Mouse (Mus musculus) kidney, postnatal 14 days (tissue): ENCODE results near the gene Ppox.
A peak's percentile ranks its signal among the peaks of the same experiment; 100 is the strongest.

Experiments used
- DNase-seq: peaks from one replicate; pipeline ENCODE4 v3.0.0; 2022; ENCODE audit warnings: mixed read lengths

Ppox gene

DNA sequence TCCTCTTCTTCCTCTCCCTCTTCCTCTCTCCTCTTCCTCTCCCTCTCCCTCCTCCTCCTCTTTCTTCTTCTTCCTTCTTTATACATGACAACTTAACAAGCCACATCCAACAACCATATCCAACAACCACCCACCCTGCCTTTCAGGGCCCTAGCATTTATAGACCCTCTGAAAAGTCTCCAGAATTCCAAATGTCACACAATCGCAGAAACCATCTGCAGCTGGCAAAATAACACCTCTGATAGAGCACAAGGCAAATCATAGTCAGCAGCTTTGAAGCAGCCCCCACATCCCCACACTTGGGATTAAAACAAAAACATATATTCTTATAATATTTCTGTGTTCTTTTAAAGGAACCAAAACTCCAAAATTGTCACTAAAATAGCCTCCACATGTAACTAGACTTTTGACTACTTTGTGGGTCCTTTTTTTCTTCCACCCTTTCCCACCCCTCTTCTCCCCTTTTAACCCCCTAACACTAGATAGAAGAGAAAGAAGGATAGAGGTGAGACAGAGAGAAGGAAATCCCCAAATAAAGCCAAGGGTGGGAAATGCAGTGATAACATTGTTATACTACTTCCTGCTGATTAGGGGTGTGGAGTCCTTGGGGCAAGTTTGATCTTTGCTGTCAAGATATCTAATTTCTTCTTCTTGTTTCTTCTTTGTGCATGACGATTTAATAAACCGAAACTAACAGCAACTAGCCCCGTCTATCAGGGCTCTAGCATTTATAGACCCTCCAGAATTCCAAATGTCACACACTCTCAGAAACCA is 14.8 kb downstream of the Ppox start:
- DNase-seq: no peak

DNA sequence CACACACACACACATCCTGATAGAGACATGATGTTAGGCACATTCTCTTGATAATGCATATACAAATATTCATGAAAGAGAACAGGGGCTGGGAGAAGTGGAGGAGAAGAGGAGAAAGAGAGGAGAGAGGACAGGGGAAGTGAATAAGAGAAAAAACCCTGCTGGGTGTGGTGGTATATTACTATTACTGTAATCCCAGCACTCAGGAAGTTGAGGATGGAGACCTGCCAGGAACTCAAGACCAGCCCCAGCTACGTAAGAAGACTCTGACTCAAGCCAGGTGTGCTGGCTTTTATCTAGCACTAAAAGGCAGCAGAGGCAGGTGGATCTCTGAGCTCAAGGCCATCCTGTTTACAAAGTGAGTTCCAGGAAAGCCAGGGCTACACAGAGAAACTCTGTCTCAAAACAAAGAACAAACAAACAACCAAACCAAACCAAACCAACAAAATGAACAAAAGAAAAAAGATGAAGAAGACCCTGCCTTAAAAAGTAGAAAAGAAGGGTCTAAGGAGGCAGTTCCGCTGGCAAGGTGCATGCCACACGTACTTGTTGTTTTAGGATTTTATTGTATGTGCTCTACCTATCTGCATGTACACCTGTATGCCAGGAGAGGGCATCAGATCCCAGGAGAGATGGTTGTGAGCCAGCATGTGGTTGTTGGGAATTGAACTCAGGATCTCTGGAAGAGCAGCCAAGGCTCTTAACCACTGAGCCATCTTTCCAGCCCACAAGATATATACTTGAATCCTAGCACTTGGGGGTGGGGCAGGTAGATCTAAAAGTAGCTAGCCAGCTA is 17.1 kb downstream of the Ppox start:
- no peak for DNase-seq

DNA sequence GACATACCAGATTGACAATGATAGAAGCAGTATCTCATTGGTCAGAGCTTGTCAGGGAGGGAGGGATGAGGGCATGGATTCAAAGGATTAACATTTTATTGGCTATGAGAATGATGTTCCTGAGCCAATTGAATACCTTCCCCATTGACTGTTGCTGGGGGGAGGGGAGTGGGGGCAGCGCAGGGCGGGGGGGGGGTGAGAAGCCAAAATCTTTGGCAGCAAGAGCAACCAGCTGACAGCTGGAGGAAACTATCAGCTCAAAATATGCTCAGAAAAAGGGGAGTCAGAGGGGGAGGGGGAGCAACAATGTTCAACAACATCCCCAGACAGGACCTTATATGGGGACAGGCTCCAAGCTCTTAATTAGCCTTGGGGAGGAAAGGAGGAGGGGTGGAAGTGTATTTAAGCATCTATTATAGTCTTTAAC is 17.8 kb downstream of the Ppox start:
- peak; percentile 84 for DNase-seq

DNA sequence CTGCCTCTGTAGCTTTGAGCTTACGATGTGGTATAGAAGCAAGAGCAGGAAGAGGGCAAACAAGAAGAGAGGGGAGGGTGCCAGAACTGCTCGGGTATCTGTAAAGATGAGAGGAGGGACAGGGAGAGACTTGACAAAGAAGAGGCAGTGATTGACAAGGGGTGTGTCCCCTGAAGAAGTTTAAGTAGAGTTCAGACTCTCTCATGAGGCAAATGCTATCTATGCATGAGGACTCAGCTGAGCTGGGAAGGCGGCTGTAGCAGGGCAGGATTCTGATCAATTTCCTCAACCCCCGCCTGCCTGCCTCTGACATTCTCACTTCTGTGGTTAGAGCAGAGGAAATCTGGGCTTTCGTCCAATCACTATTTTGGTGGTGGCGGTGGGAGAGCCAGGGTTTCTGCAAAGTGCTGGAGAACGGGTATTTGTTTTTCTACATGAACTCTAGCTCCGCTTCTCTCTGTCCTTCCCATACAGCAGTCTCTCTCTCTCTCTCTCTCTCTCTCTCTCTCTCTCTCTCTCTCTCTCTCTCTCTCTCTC is 18.3 kb downstream of the Ppox start:
- DNase-seq: peak; percentile 89

DNA sequence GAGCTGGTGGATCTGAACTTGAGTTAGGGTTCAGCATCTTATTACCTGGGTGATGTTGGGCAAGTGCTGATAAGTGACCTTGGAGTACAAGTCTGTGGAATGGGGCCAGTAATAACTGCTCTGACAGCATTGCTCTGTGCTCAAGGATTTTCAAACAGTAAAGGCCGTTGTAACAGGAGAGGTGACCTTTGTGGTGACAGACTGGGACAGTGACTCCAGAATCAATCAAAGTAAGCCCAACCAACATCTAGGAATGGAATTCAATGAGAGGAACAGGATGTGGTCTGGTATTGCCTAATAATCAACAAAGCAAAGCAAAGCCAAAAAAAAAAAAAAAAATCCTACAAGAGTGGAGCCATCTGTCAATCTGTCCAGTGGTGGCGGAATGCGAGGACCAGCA is 20.7 kb downstream of the Ppox start:
- no peak for DNase-seq

DNA sequence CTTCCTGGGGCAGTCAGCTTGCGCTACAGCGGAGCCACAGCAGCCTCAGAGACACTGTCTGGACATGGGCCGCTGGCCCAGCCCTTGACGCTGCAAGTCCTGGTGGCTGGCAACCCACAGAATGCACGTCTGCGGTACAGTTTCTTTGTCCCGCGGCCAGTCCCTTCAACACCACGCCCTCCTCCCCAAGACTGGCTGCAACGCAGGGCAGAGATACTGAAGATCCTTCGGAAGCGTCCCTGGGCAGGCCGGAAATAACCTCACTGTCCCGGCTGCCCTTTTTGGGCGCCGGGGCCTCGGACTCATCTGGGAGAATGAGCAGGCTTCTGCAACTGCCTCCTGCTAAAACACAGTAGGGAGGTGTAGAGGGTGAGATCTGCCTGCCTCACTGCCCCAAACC is 22.1 kb downstream of the Ppox start:
- DNase-seq: no peak

DNA sequence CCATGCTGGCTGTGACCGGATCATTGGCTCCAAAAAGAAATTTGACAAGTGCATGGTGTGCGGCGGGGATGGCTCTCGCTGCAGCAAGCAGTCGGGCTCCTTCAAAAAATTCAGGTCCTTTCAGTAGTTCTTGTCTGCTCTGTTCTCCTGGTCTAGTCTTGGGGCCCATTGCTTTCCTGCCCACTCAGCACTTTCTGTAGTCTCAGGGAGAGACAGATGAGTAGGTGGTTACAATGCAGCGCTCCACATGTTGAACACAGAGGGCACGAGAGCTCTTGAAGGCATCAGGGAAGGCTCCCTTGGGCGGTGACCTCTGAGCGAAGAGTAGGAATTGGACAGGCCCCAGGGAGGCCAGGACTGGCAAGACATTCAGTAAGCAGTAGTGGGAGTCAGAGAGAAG is 23.2 kb downstream of the Ppox start:
- no peak for DNase-seq

DNA sequence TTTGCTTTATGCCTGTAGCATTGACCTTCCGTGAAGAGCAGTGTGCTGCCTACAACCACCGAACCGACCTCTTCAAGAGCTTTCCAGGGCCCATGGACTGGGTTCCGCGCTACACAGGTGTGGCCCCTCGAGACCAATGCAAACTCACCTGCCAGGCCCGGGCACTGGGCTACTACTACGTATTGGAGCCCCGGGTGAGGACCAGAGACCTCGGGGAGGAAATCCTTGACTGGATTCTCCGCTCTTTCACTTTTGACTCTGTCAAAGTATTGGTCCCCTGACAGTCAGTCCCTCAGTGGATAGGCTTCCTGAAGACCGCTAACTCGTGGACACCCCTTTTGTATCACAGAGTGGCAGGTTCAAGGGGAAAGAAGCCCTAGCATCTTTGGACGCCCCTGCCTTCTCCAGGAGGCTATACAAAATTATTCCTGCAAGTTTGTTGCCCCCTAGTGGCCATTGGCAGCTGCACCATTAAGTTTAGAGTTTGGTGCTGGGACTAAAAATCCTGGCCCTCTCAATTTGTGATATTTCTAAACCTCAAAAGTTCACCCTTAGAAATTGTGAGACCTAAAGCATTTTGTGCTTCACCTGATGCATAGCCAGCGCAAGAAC is 23.9 kb downstream of the Ppox start:
- DNase-seq: peak; percentile 76

DNA sequence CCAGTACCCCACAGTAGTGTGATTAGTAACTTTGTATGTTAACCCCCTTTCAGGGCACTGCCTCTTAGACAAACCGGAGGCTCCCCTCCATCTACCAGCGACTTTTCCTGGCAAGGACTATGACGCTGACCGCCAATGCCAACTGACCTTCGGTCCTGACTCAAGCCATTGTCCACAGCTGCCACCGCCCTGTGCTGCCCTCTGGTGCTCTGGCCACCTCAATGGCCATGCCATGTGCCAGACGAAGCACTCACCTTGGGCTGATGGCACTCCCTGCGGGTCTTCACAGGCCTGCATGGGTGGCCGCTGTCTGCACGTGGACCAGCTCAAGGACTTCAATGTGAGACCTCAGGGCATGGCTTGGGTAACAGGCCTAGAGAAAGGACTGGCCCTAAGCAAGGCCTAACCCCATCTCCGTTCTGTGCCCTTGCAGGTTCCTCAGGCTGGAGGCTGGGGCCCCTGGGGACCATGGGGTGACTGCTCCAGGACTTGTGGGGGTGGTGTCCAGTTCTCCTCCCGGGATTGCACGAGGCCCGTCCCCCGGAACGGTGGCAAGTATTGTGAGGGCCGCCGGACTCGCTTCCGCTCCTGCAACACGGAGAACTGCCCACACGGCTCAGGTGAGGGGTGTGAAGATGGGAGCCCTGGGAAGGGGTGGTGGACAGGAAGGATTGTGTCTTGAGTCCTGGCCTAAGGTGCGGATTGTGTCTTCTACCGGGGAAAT is 24.7 kb downstream of the Ppox start:
- DNase-seq: peak; percentile 58

DNA sequence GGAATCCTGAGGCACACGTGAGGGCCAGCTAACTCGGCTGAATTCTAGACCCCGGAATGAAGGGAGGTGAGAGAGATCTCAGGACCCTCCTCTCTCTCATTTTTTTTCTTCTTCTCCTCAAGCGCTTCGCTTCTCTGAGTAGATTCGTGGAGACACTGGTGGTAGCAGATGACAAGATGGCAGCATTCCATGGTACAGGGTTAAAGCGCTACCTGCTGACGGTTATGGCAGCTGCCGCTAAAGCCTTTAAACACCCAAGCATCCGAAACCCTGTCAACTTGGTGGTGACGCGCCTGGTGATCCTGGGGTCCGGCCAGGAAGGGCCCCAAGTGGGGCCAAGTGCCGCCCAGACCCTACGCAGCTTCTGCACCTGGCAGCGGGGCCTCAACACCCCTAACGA is 28.6 kb downstream of the Ppox start:
- DNase-seq: no peak

DNA sequence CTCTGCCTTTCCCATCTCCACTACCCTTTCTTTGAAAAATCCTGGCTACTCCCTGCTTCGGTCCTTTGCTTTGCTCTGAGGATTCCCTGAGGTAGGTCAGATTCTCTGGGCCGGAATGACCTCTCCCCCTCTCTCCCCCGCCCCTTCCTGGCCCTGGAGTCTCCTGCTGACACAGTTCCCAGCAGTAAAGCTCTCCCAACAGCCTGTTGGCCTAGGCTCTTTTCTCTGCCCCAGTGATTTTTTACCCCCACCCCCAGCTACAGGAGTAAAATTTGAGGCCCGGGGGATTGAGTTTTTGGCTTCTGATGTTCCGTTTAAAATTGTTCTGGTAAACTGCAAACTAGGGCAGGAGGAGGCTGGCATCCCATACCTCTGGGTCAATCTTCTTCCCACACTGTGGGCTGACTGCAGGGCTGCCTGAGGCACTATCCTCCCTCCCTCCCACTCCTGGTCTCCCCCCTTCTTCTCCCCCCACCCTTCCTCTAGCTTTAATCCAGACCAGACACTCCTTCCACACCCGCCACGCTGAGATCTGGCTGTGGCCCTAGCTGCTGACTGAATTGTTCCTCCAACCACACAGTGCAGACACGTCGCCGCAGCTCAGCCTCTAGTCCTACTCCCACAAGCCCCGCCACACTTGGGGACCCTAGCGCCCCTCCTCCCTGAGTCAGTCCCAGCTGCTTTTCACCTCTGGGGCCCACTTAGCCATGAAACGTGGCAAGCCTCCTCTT is 29.2 kb downstream of the Ppox start:
- DNase-seq: peak; percentile 63

DNA sequence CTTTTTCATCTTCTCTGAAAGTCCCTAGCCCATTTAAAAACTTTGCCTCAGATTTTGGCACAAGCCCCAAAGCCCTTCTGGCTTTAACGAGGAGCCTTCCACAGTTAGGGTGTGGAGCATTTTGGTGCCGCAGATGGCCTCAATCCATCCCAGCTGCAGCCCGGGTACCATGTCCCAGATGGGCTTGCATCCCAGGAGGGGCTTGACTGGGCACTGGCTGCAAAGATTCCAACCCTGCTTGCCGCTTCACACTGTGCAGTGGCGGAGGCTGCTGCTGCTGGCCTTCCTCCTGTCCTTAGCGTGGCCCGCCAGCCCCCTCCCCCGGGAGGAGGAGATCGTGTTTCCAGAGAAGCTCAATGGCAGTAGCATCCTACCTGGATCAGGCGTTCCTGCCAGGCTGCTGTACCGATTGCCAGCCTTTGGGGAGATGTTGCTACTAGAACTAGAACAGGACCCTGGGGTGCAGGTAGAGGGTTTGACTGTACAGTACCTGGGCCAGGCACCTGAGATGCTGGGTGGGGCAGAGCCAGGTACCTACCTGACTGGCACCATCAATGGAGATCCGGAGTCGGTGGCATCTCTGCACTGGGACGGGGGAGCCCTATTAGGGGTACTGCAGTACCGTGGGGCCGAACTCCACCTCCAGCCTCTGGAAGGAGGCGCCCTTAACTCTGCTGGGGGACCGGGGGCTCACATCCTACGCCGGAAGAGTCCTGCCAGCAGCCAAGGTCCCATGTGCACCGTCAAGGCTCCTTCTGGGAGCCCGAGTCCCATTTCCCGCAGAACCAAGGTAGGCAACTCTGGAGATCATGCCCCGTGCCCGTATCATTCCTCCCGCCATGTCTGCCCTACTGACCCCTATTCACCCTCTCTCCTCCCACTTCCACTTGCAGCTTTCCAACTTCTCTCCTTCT is 30.0 kb downstream of the Ppox start, which contains the start of gene Ndufs2:
TSS of gene Ndufs2 (minus strand) at position 709 of the 914 bp plus-strand sequence.
- no peak for DNase-seq

DNA sequence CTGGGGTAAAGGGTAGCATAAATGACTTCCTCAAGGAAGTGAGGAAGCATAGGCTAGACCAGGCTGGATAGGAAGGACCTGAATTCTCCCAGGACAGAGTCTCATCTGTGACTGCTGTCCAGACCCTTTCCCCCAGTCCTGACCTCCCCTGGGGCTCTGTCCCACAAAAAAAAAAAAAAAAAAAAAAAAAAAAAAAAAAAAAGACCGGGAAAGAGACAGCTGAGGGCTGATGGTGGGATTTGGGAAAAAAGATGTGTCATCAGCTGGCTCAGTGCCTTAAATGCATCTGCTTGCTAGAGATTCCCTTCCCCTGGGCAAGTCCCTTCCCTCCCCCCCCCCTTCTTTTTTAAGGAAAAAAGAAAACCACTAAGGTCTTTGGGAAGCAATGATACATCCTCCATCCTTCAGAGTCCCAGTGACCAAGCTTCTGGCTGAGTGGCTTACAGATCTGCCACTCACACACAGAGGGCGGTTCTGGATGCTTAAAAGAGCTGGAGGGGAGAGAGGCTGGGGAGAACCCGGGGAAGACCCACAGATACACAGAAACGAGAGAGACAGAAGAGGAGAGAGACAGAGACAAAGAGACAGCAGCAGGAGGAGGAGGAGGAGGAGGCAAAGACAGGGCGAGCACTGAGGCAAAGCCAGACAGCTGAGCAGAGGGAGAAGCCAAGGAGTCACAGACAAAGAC is 30.9 kb downstream of the Ppox start, which contains the start of gene Adamts4:
TSS of gene Adamts4 (plus strand) at position 509 of the 688 bp plus-strand sequence.
- DNase-seq: peak; percentile 75

DNA sequence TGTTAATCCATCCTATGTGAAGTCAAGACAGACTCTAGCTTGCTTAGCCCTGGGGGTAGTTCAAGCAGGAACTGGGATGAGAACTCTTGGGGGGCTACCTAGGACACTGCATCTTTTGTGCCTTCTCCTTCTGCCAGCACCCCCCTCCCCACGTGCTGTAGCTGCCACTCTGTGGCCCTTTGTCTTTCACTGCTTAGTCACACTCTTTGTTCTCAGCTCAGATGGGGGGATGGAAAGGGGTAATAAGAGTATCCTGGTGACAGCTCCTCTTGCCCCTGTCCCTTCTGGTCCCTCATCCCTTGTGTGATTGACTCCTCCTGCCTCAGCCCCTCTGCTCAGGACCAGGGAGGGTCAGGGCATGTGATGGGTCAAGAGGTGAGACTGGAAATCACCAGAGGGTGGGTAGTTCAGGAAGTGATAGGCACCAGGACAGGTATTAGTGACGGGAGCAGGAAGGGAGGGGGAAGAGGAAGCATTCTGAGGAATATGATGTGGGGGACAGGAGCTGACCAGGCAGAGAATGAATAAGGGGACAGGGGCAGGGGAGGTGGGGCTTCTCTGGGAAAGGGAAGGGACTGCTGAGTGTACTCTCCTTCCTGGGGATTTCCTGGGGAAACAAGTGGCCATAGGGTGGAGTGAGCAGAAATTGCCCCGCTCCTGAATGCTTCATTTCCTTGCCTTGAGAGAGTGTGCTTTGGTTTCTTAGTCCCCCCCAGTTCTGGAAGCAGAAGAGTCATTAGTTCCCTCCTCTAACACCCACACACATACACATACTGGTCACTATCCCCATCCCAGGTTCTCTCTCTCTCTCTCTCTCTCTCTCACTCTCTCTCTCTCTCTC is 32.4 kb downstream of the Ppox start:
- peak; percentile 45 for DNase-seq

DNA sequence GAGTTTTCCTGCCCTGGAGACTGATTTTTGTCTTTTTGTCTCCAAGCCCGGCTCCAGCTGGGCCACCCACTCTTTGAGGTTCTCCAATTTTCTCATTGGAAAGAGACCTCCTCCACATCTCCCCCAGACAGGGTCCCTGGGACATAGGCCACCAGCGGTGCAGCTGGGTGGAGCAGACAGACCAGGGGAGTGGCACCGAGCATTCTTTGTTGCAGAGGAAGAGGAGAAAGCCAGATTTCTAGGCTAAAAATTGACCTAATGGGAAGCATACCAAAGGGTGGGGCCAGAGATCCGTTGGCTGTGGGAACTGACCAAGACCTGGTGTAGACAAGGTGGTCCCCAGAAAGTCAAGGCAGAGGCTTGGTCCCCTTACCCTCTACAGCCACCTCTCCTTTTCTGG is 33.1 kb downstream of the Ppox start:
- DNase-seq: no peak

DNA sequence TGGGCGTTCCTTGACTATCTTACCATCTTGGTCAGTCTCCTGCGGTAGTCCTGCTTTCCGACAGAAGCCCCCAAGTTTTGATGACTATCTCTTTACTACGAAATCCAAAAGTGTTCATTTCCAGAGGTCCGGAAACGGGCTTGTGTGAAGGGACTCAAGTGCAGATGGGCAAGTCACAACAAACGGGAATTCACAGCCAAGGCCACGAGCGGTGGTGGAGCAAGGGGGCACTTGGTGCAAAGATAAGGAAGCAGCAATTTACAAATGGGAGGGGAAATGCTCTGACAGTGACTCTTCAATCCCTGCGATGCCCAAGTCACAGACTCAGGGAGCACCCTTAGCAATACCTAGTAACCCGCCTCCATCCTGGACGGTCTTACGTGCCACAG is 33.5 kb downstream of the Ppox start:
- no peak for DNase-seq

DNA sequence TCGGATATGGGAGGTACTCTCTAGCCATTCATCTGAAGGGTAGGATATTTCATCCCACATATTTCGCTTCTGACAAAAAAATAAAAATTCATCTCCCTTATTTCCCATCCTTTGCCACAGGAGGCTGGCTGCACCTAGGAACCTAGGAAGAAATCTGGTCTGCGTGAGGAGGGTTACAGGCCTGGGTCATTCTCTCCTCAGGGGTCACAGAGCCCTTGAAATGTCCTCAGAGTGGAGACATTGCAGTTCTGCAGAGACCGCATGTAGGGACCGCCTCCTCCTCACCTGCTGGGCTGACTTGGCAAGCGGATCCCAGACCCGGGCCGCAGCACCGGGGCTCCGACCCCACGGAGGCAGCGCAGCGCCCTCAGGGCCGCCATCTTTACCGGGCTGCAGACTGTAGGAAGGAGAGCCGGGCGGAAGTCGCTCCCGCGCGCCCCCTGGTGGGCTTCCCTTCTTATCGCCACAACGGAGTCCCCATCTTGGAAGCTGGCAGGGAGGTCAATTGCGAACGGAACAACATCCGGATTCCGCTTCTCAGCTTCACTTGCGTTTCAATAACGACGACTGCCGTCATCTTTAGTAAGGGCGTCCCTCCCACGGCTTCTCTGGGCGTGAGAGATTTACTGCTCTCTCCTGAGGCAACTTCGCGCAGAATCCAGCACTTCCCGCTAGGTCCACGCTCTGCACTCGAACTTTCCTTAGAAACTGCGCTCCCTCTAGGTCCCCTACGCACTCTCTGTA is 34.1 kb downstream of the Ppox start:
- peak; percentile 98 for DNase-seq

DNA sequence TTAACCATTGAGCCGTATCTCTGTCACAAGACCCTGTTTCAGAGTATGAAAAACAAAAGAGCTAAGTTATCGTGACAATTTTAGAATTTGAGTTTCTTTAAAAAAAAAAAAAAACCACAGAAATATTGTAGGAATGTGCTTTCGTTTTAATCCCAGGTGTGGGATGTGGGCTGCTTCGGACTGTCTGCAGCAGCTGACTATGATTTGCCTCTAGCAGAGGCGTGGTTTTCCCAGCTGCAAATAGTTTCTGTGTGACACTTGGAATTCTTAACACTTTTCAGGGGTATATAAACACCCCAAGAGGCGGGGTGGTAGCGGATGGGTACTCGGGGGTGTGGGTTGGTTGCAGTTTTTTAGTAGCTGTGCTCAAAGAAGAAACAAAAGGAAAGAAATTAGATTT is 35.6 kb downstream of the Ppox start:
- DNase-seq: no peak
